Mouse (Mus musculus) gastrocnemius, postnatal 10 days (tissue): ENCODE measurements around the gene Itpkb. TPM values are rescaled to one million over a fixed set of nuclear protein-coding genes. Genes with fewer than 3 reads are reported as not detected.

Experiments used
- DNase-seq: peaks from one replicate; pipeline ENCODE4 v3.0.0; 2021; ENCODE audit warnings: mixed read lengths
- total RNA-seq, 2 experiments: library from RNA; stranded (reverse); gene quantifications; 2 replicates each; pipeline ENCODE4 v1.2.3; 2021

Itpkb gene
- total RNA-seq, 2 experiments from 2014 or later = 30.1 to 38.7 TPM

- DNase-seq = no peak
These were observed 15.6 kb upstream of the Itpkb start for GRCm38 (mm10) chr1:180314641-180315040.

GRCm38 (mm10) chr1:180315127-180315526, 15.2 kb upstream of the Itpkb start:
- DNase-seq = no peak

- no peak for DNase-seq
These were observed 12.8 kb upstream of the Itpkb start for GRCm38 (mm10) chr1:180317450-180317849.

- no peak for DNase-seq
These were observed 11.9 kb upstream of the Itpkb start for GRCm38 (mm10) chr1:180318407-180318806.

GRCm38 (mm10) chr1:180319895-180320294, 10.4 kb upstream of the Itpkb start:
- no peak for DNase-seq

GRCm38 (mm10) chr1:180322896-180323295, 7.4 kb upstream of the Itpkb start:
- DNase-seq = no peak

- DNase-seq = no peak
These were observed 6.8 kb upstream of the Itpkb start for GRCm38 (mm10) chr1:180323491-180323890.

GRCm38 (mm10) chr1:180324271-180324670, 6.0 kb upstream of the Itpkb start:
- DNase-seq = no peak

GRCm38 (mm10) chr1:180328794-180329665, 1.3 kb upstream of the Itpkb start:
- DNase-seq = no peak

- DNase-seq = no peak
These were observed 579 bp upstream of the Itpkb start for GRCm38 (mm10) chr1:180329706-180330105.

- peak; percentile 52 for DNase-seq
These were observed 641 bp downstream of the Itpkb start for GRCm38 (mm10) chr1:180330707-180331545.

GRCm38 (mm10) chr1:180331546-180332075, 1.3 kb downstream of the Itpkb start:
- peak; percentile 23 for DNase-seq

GRCm38 (mm10) chr1:180332076-180332927, 2.0 kb downstream of the Itpkb start:
- peak; percentile 41 for DNase-seq

GRCm38 (mm10) chr1:180332928-180333440, 2.7 kb downstream of the Itpkb start:
- no peak for DNase-seq

GRCm38 (mm10) chr1:180333588-180333987, 3.3 kb downstream of the Itpkb start:
- DNase-seq = no peak

- DNase-seq = no peak
These were observed 4.3 kb downstream of the Itpkb start for GRCm38 (mm10) chr1:180334541-180334940.

- no peak for DNase-seq
These were observed 5.5 kb downstream of the Itpkb start for GRCm38 (mm10) chr1:180335513-180336375.

- no peak for DNase-seq
These were observed 8.1 kb downstream of the Itpkb start for GRCm38 (mm10) chr1:180338358-180338757.

GRCm38 (mm10) chr1:180339143-180339542, 8.9 kb downstream of the Itpkb start:
- DNase-seq = no peak

GRCm38 (mm10) chr1:180342944-180343343, 12.7 kb downstream of the Itpkb start:
- DNase-seq = no peak
